Mouse (Mus musculus): ENCODE results near the gene Ankfn1.

DNA sequence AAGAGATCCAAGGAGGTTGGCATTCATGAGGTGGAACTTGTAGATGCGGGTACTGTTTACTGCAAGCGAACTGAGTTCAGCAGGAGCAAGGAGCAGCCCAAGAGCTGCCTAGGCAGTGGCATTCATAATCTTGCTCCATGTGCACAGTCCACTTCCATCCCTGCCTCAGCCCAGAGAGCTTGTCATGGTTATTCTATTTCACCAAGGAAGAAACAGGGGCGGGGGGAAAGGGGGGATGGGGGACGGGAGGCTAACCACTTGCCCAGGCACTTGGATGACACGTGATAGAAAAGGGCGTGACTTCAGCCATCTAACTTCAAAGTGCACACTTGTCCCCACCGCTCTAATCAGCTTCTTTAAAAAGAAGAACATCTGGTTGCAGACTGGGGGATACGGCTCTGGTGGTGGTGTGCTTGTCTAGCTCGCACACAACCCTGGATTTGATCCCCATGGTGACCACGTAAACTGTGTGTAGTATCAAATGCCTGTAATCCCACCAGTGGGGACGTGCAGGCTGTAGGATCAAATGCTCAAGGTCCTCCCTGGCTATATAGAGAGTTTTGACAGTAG, 203.1 kb downstream of the Ankfn1 start:
- no peak for TF ChIP-seq POLR2A (IDR thresholded peaks at IDR 0.05; ENCODE audit: extremely low read depth, insufficient read depth, low read length)
- TF ChIP-seq CTCF (IDR thresholded peaks at IDR 0.05; ENCODE audit: extremely low read depth, insufficient read depth, low read length) = no peak
